Mouse (Mus musculus) gastrocnemius, postnatal 25 days (tissue): Measurements from ENCODE around the gene Adam12. TPM values are rescaled to one million over a fixed set of nuclear protein-coding genes. Genes with fewer than 3 reads are reported as not detected.
"Not testable (repeated sequence)": the region's sequence is repeated elsewhere in the genome, so short reads cannot be mapped to it uniquely, and the experiment has no call there.

Source experiments
- DNase-seq: peaks from one replicate; pipeline ENCODE4 v3.0.0; 2022
- total RNA-seq, 2 experiments: library from RNA; stranded (reverse); gene quantifications; 1 replicate in 1 of 2; 2 replicates in 1 of 2; pipeline ENCODE4 v1.2.3; 2021

The Adam12 gene
- total RNA-seq, 2 experiments from 2014 or later: 1.9 to 2.8 TPM

DNA sequence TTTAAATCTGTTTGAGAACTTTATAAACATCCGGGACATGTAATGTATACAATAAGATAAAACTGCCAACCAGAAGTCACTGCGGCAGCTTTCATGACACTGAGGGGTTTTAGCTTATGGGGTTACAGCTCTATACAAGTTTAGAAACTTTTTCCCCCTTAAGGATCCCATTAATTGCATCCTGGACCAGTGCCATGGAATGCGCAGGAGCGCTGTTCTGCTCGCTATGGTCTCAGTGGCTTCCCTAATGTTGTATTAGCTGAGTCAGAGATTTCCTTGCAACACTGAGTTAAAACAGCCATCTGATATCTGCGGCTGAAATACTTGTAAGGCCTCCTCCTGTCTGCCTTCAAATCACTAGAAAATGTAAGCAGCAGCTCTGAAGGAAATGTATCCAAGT lies 298.6 kb downstream of the Adam12 start:
- no peak for DNase-seq

DNA sequence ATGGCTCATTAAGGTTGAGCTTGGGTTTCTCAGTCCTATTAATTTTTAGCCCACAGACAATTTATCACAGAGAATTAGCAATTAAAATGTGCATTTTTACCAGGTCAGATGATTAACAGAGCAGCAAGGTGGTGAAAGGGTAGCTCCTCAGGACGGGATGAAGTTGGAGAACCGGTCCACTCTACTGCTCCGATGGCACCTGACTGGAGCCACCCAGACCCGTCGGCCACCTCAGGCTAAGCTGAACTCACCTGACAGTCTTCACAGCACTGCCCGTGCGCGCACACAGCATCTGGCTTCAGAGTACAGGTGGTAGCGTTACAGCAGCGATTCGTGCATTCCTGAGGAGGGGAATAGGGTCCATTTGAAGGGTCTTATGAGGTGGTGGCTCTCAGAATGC lies 300.5 kb downstream of the Adam12 start:
- no peak for DNase-seq

DNA sequence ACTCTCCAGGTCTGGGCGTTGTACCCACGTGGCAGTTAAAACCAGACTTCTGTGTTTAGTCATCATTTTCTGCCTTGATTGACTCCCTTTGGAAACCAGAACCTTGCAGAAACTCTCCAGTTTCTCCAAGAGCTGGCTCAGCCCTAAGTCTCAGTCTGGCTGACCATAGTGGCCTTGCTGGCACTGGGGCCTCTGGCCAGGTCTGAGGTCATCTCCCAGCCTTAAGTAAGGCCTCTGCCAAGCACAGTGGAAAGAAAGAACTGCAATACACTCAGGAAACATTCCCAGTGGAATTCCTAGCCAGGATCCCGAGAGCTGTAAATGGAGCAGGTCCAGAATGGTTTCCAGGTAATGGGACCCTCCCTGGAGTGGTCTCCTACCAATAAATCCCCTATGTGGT lies 303.0 kb downstream of the Adam12 start:
- peak; percentile 34 for DNase-seq

DNA sequence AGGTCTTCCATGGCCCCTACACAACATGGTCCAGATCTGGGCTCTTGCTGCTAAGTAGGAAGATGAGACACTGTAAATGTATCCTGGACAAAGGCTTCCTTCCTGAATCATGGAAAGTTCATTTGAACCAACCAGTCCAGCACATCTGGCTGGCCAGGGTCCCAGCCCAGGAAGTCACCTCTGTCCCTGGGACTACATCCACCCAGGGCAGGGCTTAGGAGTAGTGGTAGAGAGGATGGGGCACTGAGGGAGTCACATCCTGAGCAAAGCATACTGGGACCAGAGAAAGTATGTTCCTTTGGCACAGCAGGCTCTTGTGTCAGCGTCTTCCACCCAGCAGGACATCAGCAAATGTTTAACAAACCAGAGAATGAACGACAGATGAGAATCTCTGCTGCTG lies 306.2 kb downstream of the Adam12 start:
- DNase-seq: no peak

DNA sequence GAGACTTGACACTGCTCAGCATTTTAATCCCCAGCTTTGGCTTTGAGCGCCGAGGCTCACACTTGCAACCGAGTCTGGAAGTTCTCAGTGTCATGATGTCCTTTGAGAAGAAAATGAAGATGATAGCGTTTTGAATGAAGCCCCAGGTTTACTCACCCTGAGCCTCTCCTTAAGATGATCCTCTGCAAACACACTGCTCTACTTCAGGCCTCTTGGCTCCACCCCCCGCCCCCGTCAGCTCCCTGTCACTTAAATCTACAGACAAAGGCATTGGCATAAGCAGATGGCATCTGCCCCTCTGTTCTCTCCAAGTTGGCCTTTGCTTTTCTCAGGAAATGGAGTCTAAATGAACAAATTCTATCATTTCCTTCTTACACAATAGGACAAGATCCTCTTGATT lies 308.0 kb downstream of the Adam12 start:
- DNase-seq: no peak

DNA sequence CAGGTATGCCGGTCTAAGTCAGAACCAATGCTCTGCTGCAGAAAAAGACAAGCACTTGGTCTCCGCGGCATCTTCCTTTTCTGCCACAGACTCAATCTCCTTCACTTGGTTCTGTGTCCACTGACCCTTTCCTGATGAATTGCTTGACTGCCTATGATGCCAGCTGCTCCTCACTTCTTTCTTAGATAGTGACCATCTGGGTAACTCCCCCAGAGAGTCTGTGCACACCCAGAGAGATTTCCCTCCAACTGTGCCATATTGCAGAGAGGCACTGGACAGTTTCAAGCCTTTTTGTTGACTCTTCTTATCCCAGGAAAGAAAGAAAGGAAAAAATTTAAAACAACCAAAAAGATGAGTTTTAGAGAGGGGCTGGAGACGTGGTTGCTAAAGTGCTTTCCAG lies 310.7 kb downstream of the Adam12 start:
- no peak for DNase-seq

DNA sequence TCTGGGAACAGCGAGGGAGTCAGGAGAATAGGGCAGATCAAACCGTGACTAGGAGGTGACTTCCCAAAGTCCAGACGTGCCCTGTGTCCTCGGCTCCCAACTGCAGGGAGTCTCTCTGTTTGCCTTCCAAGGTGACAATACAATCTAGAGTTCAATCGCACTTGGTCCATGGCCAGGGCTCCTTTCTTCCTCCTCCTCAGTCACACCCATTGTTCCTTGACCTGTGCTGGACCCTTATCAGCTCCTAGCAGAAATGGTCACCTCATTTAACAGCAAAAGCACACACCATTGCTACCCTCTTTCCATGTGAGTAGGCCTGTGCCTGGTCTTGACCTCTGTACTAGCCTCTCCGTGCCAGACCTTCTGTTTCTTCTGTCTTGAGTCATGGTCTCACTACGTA lies 311.2 kb downstream of the Adam12 start:
- DNase-seq: no peak

DNA sequence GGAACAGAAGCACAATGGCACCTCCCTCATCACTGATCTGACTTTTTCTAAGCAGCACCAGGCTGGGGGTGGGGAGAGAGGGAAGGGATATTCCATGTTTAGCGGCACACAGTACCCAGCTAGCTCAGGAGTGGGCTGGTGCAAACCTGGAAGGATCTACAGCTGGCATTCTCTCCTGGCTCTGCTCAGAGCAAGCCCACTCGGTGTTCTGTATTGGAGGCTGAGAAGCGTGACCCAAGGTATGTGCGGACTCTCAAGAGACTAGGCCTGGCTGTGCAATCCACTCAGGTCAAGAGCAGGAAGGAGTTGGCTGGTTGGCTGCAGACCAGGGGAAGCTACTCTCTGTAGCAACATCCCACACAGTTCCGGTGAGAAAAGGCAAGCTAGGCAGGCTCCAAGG lies 312.0 kb downstream of the Adam12 start:
- DNase-seq: no peak

DNA sequence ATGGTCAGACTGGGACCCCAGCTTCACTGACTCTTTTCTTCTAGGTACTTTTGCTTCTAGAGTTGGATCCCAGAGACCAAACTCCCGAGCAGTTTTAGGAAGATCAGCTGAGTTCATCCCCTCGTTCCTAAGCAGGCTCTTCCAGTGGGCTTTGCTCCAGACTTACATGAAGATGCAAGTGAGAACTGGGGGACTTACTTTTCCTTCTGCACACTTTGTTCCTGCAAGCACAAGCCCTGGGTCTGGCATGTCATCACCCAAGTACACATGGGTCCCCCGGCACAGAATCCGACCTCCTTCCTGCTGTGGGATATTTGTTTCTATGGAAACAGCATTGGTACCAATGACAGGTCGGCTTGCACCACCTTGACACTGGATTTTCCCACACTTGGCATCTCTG lies 312.6 kb downstream of the Adam12 start:
- no peak for DNase-seq

DNA sequence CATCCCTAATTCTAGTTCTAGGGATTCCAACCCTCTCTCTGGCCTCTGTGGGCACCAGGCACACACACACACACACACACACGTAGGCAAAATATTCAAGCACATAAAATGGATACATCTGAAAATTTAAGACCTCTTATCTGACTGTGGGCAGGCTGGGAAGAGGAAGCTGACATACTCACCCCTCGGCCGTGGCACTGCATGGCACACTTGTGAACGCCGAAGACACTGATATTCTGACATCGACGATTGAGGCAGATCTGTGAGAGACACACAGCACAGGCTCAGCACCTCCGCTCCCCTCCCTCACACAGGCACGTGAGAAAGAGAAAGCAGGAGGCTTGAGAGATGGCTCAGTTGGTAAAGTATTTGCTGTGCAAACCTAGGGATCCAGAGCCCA lies 315.7 kb downstream of the Adam12 start:
- DNase-seq: no peak

DNA sequence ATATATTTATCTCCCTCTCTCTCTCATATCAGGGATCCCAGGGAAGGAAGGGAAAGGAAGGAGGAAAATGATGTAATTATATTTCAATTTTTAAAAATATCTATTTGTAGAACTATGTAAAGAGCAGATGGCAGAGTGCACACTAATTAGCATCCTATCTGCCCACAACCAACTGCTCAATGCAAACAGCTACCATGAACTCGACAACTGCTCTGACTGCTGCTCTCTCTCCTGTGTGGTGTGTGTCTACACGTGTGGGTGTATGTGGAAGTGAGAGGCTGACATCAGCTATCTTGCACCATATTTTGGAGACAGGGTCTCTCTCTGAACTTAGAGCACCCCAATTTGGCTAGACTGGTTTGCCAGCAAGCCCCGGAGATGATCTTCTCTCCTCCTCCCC lies 320.1 kb downstream of the Adam12 start:
- no peak for DNase-seq

DNA sequence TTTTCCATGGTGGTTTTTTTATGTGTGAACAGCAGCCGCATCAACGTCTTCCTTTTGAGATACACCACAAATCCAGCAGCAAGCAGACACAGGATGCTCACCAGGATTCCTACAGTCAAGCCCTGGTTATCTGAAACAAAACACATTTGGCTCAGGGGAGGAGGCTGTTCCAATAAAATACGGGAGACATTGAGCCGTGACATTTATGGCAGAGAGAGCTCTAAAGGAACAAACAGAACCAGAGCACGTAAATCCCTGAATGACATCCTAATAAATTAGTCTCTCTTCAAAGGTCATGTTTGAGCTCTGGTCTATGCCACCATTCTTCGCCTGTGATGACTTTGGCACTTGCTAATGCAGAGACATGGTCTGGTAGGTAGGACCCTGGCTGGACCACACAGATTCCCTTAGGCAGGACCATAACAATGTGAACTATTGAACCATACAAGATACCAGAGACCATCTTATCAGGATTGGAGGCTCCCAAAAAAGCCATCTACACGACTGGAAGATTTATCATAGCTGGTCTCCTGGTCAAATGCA lies 322.0 kb downstream of the Adam12 start:
- DNase-seq: no peak

DNA sequence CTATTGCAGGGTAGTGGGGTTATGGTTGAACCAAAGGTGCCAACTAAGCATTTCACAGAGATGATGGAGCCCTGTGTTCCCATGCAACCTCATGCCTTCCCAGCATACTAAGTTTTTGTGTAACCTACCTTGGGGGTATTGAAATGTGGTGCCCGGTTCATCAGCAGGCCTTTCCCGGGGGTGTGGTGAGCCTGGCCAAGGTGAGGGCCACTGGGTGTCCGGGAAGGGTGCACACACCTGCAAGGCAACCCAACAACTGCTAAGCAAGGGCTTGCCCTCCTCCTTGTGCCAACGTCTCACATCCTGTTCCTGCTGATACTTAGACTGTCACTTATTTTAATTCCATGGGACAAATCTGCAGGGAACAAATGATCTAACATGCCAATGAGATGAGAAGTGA lies 323.0 kb downstream of the Adam12 start:
- DNase-seq: no peak

DNA sequence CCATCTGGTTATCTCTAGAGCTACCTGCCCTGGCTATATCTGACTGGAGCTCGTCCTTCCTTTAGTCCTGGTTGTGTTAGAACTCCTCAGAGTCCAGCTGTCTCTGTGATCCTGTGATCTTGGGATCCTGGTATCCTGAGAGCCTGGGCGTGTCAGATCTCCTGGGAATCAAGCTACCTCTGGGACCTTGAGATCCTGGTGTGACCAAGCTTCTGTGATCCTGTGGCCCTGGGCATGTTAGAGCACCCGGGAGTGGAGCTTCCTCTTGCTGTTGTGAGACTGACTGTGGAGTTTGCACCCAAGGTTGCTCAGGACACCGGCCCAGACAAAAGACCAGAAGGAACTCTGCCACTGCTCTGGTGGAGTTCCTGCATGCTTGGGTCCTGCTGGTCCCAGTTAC lies 332.6 kb downstream of the Adam12 start:
- DNase-seq: no peak

DNA sequence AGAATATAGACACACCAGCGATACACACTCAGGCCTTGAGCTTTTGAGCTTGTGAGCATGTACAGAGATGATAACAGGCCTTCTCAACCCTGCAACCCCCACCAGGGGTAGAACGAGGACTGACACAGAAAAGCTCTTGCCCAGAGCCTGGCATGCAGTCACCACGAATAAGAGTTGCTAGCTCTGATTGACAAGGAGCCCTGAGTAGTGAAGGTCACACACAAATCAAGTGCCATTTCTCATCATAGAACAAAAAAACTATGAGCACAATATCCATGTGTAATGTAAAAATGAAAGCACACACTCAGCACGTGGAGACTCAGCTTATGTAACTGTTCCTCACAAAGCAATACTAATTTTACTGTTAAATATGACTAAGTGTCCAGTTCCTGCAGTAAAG lies 340.1 kb downstream of the Adam12 start:
- no peak for DNase-seq

DNA sequence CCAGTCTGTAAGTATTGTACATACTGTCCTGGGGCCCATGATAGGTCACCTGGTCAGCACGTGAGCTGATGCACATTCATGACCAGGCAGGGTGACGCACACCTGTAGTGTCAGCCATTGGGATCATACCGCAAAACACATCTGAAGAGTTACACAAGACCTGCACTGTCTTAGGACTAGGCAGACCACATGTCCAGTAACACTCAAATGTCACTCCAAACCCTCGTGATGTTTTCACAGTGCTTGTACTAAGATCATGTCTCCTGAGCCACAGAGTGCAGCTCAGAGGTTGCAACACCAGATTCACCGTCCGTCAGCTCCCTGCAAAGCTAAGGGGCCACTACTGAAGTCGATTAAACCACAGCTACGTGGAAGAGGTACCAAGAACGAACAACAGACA lies 340.6 kb downstream of the Adam12 start:
- no peak for DNase-seq

DNA sequence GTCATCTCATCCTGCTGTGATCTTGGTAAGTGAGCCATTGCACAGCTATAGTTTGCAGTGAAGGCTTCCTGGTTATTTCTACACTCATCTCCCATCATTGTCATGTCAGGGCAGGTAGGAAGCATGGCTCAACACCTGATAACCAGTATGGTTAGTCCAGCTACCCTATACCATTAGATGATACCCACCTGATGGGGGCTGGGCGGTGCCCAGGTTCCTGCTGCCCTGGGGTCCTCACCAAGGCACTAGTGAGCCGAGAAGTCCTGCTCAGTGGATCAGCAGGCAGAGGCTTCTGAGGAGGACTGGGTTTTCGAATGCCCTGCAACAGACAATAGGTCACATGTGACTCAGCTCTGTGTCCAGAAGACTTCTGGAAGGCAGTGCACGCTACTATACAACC lies 342.0 kb downstream of the Adam12 start:
- DNase-seq: no peak

DNA sequence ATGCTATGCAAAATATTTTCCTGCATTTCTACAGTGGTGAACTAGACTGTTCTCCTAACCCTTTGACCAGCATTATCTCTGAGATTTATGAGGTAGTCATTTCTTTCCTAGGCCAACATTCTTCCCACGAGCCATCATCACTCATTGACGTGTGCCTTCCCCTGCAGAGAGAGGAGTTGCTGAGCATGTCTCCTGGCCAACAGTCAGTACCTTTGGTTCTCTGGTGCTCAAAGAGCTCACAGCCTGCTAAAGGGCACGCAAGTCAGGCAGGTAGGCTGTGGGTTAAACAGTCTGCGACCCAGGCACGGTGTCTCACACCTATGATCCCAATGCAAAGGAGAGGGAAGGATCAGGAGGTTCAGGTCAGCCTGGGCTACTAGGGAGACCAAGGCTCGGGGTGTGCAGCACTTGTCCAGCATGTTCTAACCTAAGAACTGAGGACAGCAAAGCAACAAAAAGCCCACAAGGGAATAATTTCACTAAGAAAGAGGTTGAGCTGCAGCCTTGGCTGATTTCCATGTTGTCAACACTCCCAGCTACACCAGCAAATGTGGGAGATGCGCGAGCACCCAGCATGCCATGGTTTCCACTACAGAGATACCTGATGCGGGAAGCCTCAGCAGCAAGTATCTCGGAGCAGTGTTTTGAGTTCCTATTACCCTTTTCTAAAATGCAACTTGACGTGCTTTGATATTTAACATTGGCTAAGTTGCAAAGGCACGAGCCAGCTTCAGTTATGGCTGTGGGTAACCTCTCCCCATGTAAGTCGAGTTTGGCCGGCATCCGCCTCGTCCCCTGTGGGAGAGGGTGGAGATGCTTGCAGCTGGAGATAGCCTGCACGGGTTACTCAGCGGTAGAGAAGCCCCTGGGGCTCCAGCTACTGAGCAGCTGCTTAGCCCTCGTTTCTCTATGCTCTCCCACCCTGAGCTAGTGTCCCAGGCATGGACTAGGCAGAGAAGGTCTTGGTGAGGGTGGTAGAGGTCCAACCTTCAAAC lies 342.7 kb downstream of the Adam12 start:
- peak; percentile 63 for DNase-seq

DNA sequence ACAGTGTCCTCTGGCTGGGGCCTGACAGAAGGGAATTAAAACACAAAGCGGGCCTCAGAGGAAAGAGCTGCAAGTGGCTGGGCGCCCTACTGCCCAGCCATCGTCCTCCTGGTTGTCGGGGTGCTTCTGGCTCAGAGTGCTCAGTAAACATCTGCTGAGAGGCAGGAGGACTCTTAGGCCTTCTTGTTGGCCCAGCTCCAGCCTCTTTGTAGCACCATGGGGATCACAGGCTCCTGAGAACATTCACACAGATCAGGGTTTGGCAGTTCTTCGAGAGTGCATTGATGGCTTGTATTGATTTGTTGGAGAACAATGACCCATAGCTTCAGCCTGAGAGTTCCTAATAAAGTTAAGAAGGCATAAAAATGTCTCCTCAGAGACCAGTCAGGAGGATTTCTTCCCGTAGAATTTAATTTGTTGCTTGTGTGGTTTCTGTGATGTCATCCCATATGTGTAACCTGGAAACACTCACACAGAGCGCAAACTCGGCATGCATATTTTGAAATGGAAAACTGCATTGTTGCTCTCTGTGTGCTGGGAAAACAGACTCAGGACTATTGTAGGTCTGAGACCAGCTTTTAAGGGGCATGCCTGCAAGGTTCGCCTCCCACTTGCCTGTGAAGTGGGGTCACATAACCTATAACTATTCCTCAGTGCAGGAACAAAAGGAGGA lies 347.1 kb downstream of the Adam12 start:
- DNase-seq: not testable (repeated sequence)

DNA sequence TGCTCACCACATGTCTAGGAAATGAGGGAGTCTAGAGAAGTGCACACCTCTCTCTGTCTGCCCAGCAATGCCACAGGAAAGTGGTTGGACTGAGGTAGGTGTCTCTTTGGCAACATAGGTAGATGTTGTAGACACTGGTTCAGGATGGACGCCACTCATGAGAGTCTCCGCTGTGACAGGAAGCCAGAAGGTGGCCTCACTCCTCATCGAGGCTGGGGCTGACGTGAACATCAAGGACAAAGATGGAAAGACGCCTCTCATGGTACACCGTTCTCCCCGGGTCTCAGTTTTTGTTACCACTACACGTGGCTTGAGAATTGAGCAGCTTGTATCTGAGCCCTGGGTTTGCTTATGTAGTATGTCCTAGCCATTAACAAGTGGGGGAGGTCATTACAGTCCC lies 352.2 kb downstream of the Adam12 start:
- no peak for DNase-seq

DNA sequence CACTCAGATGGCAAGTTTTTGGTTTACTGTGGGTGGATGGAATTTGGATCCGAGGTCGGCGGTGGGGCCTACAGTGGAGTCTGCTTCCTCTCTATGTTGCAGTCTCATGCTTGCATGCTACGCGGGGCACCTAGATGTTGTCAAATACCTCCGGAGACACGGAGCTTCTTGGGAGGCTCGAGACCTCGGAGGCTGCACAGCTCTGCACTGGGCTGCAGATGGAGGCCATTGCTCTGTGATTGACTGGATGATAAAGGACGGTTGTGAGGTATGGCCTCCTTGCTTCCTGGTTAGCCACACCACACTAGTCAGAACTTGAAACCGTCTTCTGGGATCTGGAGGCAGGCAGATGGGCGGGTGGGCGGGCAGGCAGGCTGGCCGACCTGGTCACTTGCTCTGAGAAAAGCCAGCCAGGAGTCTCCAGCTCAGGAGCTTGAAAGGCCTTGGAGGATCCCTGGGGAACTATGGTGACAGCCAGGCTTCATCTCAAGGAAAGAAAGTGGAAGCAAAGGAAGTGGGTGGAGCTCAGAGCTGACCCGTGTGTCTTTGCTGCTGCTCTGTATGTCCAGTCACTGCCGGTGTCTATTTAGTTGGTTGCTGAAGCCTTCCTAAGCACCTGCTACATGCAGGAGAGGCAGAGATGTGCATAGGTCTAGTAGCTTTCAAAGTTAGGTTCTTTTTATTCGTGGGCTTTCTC lies 355.2 kb downstream of the Adam12 start:
- DNase-seq: no peak

DNA sequence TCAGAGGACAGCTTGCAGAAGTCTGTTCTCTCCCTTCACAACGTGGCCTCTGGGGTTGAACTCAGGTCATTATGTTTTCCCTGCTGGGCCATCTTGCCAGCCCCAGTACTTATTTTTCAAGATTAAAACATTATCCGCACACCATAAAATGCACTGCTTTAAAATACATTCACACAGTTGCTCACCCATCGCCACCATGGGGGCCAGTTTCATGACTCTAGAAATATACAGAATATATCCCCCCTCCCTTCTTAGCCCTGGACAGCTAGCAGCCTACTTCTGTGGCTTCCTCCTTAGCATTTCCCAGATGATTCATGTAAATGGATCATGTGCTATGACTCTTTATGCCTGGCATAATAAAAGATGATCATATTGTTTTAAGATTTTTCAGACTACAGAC lies 355.8 kb downstream of the Adam12 start:
- DNase-seq: no peak

DNA sequence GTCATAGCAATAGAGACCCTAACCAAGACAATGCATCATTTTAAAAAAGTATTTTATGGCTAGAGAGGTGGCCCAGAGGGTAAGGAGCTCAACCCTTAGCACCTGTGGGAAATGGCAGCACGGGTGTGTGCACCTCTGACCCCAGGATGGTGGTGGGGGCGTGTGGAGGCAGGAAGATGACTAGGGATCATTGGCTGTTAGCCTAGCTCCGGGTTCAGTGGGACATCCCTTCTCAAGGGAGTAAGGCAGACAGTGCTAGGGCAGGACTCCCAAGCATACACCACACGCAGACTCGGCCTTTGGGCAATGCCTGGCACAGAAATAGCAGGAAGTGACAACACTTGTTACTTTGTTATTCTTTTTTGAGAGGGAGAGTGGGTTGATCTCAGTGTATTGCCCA lies 359.2 kb downstream of the Adam12 start:
- DNase-seq: no peak
